Mouse (Mus musculus): ENCODE data around the gene Tmem63a.
A peak's percentile ranks its signal among the peaks of the same experiment; 100 is the strongest.

Tmem63a gene

DNA sequence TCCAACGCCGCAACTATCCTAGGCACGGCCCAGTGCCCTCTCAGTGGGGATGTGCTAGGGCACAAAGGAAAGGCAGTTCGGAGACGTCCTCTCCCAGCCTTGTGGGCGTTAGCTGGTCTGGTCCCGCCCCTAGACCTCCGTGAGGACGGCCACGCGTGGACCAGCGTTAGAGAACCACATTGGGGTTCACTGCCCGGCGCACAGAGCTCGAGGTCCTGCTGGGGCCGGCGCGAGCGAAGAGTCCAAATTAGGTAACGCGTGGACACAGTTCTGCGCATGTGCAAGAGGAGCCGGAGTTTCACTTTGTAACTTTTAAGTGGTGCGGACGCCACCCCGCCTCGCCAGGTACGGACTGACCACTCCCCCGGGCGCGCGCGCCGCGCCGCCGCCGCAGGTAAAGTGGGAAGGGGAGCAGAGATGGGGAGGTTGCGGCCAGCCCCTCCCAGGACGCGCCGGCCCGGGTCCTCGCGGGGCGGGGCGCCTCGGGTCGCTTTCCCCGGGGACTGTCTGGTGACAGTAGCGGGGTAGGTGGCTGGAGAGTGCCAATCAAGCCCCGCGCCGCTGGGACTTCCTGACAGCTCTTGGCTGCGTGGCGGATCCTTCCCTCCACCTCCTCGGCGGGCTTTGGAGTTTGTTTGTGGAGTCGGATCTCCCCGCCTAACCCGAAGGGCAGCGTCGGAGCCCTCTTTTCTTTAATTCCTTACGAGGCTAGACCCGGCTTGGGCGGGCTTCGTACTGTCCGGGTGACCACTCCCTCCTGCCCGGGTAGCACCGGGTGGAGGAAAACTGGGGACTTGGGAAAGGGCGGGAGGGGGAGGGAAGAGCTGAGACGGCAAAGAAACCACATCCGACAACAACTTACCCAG, at the start of gene Tmem63a:
Gene Tmem63a (plus strand): TSS at position 179 of the 866 bp plus-strand sequence.
- peak; percentile 20 to 47 for DNase-seq (ENCODE audit: low spot score in 2 of 2)

- DNase-seq (ENCODE audit: low spot score in 2 of 2): no peak
These were observed 49.3 kb upstream of the Tmem63a start, which contains the start of gene Lefty2 for GRCm38 (mm10) chr1:180892808-180893207. TSS of gene Lefty2 (plus strand) at chr1:180893108.

DNA sequence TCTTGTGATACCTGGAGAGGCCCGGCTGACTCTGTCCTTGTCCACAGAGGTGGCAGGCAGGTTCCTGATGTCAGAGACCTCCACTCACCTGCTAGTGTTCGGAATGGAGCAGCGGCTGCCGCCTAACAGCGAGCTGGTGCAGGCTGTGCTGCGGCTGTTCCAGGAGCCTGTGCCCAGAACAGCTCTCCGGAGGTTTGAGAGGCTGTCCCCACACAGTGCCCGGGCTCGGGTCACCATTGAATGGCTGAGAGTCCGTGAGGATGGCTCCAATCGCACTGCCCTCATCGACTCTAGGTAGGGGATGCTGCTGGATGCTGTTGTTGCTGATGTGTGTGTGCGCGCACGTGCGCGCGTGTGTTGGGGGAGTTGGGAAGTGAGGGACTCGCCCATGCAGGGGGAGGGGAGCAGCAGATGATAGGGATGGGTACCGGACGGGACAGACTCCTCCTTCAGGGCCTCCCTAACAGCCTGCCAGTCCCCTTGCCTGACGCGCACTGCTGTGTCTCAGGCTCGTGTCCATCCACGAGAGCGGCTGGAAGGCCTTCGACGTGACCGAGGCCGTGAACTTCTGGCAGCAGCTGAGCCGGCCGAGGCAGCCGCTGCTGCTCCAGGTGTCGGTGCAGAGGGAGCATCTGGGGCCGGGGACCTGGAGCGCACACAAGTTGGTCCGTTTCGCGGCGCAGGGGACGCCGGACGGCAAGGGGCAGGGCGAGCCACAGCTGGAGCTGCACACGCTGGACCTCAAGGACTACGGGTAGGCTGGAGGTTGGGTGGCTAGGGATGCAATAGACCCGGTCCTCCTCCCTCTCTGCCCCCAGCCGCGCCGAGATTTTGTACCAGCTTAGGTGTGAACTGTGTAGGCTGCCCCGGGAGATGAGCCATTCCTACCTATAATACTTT, 47.8 kb upstream of the Tmem63a start:
- DNase-seq (ENCODE audit: low spot score in 2 of 2): peak in 1 of 2 experiments; percentile 2

GRCm38 (mm10) chr1:180901107-180901506, 41.0 kb upstream of the Tmem63a start:
- DNase-seq (ENCODE audit: low spot score in 2 of 2): peak in 1 of 2 experiments; percentile 19

DNA sequence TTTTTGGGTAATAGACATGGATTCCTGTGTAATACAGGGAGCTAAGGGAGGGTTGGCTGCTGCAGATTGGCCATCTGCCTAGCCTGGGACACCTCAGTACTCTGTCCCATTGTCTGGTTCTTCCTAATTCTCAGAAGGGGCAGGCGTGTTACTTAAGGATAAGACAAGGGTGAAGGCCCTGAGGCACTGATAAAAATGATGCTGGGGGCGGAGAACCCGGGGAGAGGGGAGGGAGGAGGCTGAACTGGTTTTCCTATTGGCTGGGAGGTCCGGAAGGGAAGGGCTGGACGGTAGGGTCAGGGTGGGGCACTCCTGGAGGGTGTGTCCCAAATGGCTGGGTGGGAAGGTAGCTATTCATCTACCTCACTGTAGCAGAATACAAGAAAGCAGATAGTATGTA, 39.2 kb upstream of the Tmem63a start:
- DNase-seq (ENCODE audit: low spot score in 2 of 2): no peak

DNA sequence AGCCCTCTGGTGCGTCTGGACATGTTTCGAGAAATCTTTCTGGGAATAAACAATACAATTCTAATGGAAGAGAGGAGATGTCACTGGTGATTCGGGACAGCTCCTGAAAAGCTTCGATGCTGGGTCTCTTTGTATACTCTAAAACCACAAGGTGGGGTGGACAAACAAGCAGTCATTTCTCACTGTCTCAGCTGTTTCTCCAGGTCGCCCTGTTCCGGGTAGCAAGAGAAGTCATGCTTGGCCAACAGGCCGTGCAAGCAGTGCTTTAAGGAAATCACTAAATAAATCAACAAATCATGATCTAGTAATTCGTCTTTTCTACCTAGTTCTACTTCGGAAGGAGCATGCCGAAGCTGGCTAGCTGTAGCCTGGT, 38.5 kb upstream of the Tmem63a start:
- DNase-seq (ENCODE audit: low spot score in 2 of 2): no peak

- peak; percentile 95 to 96 for DNase-seq (ENCODE audit: low spot score in 2 of 2)
These were observed 37.9 kb upstream of the Tmem63a start, which contains the start of gene Pycr2 for GRCm38 (mm10) chr1:180904039-180904814. TSS of gene Pycr2 (plus strand) at chr1:180904293.

DNA sequence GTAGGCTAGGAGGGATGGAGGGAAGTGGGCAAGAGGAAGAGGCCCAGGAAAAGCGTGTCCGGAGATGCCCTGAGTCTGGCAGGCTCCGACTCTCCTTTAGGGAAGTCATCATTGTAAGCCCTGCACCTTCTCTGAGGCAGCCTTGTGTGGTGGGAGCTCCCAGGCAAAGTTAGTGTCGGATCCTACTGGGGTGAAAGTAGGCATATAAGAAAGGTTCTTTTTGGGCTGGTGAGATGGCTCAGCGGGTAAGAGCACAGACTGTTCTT, 37.4 kb upstream of the Tmem63a start:
- DNase-seq (ENCODE audit: low spot score in 2 of 2): no peak

- DNase-seq (ENCODE audit: low spot score in 2 of 2): no peak
These were observed 36.8 kb upstream of the Tmem63a start for GRCm38 (mm10) chr1:180905307-180905706.

DNA sequence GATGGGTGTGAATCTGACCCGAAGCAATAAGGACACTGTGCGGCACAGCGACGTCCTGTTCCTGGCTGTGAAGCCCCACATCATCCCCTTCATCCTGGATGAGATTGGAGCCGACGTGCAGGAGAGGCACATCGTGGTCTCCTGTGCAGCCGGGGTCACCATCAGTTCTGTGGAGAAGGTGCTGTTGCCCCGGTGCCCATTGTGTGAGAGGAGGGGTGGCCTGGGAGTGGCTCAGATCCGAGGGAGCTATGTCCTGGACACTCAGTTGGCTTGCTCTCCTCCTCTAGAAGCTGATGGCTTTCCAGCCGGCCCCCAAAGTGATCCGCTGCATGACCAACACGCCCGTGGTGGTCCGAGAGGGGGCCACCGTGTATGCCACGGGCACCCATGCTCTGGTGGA, 36.3 kb upstream of the Tmem63a start:
- no peak for DNase-seq (ENCODE audit: low spot score in 2 of 2)

DNA sequence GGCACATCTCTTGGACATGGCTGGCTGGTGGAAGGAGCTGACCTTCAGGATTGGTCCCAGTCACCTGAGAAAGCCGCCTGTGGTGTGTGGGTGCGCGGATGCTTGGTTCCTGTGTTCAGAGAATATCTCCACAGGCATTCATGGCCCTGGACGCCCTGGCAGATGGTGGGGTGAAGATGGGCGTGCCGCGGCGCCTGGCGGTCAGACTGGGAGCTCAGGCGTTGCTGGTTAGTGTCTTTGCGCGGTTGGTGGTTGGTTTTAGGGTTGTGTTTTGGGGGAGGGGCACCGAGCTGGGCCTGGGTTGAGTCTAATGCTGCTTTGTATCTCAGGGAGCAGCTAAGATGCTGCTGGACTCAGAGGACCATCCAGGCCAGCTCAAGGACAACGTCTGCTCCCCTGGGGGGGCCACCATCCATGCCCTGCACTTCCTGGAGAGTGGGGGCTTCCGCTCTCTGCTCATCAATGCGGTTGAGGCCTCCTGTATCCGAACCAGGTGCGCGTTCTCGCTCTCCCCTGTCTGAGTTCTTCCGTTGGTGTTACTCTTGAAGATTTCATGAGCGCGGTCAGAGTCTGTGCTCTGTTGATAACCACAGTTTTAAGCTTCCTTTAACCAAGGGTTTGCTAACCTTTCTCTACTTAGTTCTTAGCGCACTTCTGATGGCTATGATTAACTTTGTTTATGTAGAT, 35.5 kb upstream of the Tmem63a start:
- no peak for DNase-seq (ENCODE audit: low spot score in 2 of 2)

GRCm38 (mm10) chr1:180911138-180911537, 31.0 kb upstream of the Tmem63a start:
- DNase-seq (ENCODE audit: low spot score in 2 of 2): no peak

DNA sequence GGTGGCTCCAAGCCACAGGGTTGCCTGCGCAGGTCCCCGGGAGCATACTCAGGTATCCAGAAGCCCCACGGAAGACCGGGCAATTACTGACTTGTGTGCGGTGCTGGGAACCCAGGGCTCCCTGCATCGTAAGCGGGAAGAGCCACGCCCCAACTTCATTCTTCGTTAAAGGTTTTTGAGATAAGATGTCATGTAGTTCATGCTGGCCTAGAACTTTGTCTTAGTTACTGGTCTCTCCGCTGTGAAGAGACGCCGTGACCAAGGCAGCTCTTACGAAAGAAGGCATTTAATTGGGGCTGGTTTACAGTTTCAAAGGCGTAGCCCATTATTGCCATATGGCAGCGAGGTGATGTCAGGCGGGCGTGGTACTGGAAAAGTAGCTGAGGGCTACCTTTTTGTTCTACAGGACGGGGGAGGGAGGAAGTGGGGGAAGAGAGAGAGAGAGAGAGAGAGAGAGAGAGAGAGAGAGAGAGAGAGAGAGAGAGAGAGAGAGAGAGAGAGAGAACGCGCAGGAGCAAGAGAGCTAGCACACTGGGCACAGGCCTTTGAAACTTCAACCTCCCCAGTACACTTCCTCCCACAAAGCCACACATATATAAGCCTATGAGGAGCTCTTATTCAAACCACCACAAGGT, 30.4 kb upstream of the Tmem63a start:
- no peak for DNase-seq (ENCODE audit: low spot score in 2 of 2)

DNA sequence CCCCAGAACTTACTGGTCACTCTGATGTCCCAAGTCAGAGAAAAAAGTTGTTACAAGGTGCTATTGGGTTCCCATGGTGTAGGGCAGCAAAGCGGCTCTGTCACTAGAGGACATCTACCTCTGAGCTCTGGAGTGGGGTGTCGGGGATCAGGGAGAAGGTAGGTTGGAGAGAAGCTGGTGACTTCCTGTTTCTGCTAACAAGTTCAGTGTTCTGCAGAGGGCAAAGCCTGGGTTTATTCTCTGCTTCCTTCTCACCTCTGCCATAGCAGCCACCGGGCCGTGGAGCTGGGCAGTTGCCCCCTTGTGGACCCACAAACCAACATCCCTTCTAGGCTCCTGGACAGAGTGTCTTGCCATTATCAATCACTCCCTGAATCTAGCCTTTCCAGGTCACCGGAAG, 29.4 kb upstream of the Tmem63a start:
- DNase-seq (ENCODE audit: low spot score in 2 of 2): no peak

GRCm38 (mm10) chr1:180913797-180914196, 28.3 kb upstream of the Tmem63a start:
- DNase-seq (ENCODE audit: low spot score in 2 of 2): no peak

DNA sequence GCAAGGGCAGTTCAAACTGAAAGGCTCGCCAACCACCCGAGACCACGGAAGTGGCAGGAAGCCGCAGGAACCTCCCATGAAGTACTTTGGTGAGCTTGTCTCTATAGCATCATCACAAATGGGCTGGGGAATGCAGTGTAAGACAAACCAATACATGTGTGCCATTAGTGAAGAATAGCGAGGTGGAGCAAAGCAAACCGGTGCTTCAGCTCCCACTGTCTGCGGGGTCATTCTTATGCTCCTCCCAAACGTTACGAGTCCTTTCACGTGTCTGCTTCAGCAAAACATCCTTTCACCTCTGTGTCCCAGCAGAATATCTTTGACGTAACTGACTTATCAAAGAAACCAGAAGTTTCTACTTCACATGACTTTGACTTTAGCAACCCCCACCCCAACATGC, 25.7 kb upstream of the Tmem63a start:
- no peak for DNase-seq (ENCODE audit: low spot score in 2 of 2)

DNA sequence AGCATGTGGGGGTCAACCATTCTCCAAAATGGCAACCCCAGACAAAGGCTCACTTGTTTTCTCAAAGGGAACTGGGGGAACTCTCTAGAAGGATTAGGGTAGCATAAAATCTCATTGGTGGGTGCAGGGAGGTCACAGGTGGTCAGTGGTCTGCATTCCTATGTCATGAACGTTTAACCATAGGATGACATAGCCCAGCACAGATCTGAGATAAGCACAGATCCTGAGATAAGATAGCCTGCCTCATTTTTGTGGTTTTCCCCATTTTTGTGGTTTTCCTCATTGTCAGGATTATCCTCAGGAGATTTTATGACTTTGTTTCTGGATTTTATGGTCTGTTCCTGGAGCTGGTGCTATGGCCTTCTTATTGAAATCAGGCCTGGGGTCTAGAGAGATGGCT, 25.1 kb upstream of the Tmem63a start:
- no peak for DNase-seq (ENCODE audit: low spot score in 2 of 2)

- no peak for DNase-seq (ENCODE audit: low spot score in 2 of 2)
These were observed 22.5 kb upstream of the Tmem63a start for GRCm38 (mm10) chr1:180919686-180920085.

- no peak for DNase-seq (ENCODE audit: low spot score in 2 of 2)
These were observed 19.7 kb upstream of the Tmem63a start for GRCm38 (mm10) chr1:180922273-180923048.

GRCm38 (mm10) chr1:180924737-180925136, 17.4 kb upstream of the Tmem63a start:
- no peak for DNase-seq (ENCODE audit: low spot score in 2 of 2)
